Mouse (Mus musculus) inflammation-experienced regulatory T-cells, adult 6 months (primary cell): ENCODE measurements around the gene 6030408B16Rik. TPM values are rescaled to one million over a fixed set of nuclear protein-coding genes. Genes with fewer than 3 reads are reported as not detected.

Experiments used
- ATAC-seq: one replicate; pipeline ENCODE4 v1.8.0; 2017
- polyA plus RNA-seq, 3 experiments: library from polyadenylated mRNA; unstranded; fragments of 100-300 nt; shearing (Covaris generic); gene quantifications; one replicate each; pipeline ENCODE4 v1.2.1; 2017

6030408B16Rik gene
- under 1 TPM in 1 of 3 experiments, not detected in 2; 0.70 TPM for polyA plus RNA-seq

- no peak for ATAC-seq
Measured at GRCm38 (mm10) chr15:101293025-101293621, at the start of gene 6030408B16Rik. Gene 6030408B16Rik (plus strand): TSS chr15:101293212.

GRCm38 (mm10) chr15:101244012-101244411, 49.0 kb upstream of the 6030408B16Rik start:
- ATAC-seq = no peak

- peak; percentile 95 for ATAC-seq
Measured at GRCm38 (mm10) chr15:101246231-101247154, 46.5 kb upstream of the 6030408B16Rik start.

GRCm38 (mm10) chr15:101247155-101247498, 45.9 kb upstream of the 6030408B16Rik start:
- peak; percentile 25 for ATAC-seq

GRCm38 (mm10) chr15:101248029-101248710, 44.8 kb upstream of the 6030408B16Rik start:
- ATAC-seq = no peak

GRCm38 (mm10) chr15:101250220-101250800, 42.7 kb upstream of the 6030408B16Rik start:
- ATAC-seq = no peak

- no peak for ATAC-seq
Measured at GRCm38 (mm10) chr15:101251930-101252329, 41.1 kb upstream of the 6030408B16Rik start.

- no peak for ATAC-seq
Measured at GRCm38 (mm10) chr15:101252614-101253013, 40.4 kb upstream of the 6030408B16Rik start.

- no peak for ATAC-seq
Measured at GRCm38 (mm10) chr15:101253563-101253885, 39.5 kb upstream of the 6030408B16Rik start.

GRCm38 (mm10) chr15:101253886-101254795, 38.9 kb upstream of the 6030408B16Rik start, which contains the start of gene Nr4a1:
Gene Nr4a1 (plus strand): TSS chr15:101254269.
- peak; percentile 65 for ATAC-seq

- ATAC-seq = no peak
Measured at GRCm38 (mm10) chr15:101255842-101256462, 37.1 kb upstream of the 6030408B16Rik start.

GRCm38 (mm10) chr15:101256463-101257206, 36.4 kb upstream of the 6030408B16Rik start:
- no peak for ATAC-seq

GRCm38 (mm10) chr15:101258420-101258819, 34.6 kb upstream of the 6030408B16Rik start:
- ATAC-seq = peak; percentile 72

GRCm38 (mm10) chr15:101259922-101260321, 33.1 kb upstream of the 6030408B16Rik start:
- ATAC-seq = no peak

- no peak for ATAC-seq
Measured at GRCm38 (mm10) chr15:101260387-101260786, 32.6 kb upstream of the 6030408B16Rik start.

- no peak for ATAC-seq
Measured at GRCm38 (mm10) chr15:101260874-101261622, 32.0 kb upstream of the 6030408B16Rik start.

- ATAC-seq = no peak
Measured at GRCm38 (mm10) chr15:101262502-101262901, 30.5 kb upstream of the 6030408B16Rik start.

GRCm38 (mm10) chr15:101266132-101266963, 26.7 kb upstream of the 6030408B16Rik start:
- ATAC-seq = peak; percentile 86
